Mouse (Mus musculus) cerebellum, postnatal 25 days (tissue): ENCODE data around the gene Slitrk5.
A peak's percentile ranks its signal among the peaks of the same experiment; 100 is the strongest.
"Not testable (repeated sequence)": the region's sequence is repeated elsewhere in the genome, so short reads cannot be mapped to it uniquely, and the experiment has no call there.

Experiments used
- DNase-seq, 2 experiments: peaks; one replicate each; pipeline ENCODE4 v3.0.0; 2021; ENCODE audit warnings: mixed read lengths in 2 of 2

Slitrk5 gene

DNA sequence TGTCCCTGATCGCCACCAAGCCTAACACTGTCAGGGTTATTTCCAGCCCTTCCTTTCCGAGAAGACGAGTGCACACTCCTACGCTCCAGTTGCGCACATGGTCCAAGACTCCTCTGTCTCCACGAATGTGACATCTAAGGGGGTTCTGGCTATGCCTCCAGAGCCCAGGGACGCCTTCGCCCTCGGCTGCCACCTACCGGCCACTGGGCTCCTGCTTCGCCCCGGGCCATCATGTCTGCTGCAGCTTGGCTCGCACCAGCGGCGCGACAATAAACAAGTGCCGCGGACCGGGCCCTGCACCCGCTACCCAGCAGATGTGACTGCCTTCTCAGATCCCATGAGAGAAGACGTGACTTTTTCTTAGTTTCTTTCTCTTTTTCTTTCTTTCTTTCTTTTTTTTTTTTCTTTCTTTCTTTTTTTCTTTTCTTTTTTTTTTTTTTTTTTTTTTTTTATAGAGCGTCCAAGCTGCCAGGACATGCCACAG is at the start of gene Slitrk5:
Gene Slitrk5 (plus strand): TSS at position 434 of the 484 bp plus-strand sequence.
- DNase-seq, result peak; percentile 96 to 97

DNA sequence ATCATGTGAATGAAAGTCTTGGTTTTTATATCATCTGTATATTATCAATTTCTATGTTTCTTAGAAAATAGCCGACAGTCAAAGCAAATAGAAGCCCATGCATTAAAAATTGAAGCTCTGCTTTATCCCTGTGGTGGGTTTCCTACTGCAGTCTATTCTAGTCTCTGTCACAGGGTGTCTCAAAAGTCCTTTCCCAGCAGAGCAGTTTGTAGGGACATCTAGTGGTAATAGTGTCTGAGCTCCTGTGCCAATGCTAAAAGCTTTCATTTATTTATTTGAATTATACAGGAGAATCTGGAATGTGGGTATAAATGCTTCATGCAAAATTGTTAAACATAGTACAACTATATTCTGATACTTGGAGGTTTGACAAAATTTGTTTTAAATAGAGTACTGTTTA is 2.0 kb upstream of the Slitrk5 start:
- DNase-seq, result peak in 1 of 2 experiments; percentile 8

DNA sequence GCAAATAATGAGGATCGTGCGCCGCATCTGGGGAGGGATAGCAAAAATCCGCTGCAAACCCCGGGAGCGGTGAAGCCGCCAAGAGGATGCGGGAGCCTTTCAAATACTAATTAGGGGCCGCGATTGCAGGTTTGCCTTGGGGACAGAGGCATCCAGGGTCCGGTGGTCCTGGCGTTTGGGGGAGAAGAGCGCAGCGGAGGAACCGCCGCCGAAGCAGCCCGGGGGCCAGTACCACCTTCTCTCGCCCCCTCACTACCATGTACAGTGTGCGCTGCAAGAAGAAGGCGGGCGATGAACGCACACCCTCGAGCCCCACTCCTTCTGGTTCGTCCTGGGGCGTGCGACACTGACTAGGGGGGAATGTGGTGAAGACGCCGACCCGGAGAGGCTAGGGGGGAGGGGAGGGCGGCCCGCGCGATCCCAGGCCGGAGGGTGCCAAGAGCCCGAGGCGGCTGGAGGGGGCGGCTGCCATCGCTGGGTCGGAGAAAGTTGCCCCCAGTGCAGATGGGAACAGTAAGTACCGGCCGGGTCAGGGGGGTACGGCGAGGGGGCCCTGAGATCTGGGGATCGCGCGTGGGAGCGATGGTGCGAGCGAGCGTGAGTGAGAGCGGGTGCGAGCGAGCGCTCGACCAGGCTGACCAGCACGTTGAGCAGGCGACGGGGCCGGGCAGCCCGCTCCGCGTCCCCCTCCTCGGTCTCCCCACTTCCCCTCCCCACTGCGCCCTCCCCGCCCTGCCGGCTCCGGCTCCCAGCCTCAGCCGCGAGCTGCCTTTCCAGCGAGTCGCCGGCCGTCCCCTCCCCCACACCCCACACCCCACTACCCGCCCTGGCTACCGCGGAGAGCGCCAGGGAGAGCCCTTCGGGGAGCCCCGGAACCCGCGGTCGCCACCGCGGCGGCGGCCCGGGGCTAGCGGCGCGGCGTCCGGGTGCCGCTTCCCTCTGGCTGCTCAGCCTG is 591 bp downstream of the Slitrk5 start:
- peak; percentile 76 to 82 for DNase-seq

DNA sequence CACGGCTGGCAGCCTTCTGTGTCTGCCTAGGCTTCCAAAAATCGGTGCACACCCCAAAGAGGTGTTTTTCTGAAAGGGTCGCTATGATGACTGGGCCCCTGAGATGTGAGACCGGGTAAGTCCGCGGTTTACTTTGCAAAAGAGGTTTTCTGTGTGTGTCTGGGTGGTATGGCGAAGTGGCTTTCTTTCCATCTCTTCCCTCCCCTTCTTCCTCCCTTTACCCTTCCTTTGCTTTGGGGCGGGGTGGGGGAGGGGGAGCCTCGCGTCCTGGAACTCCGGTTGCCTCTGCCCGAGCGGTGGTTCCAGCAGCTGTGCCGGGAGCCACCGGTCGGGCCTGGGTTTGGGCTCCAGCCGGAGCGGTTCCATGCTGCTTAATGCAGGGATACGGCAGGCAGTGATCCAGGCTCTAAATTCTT is 1.3 kb downstream of the Slitrk5 start:
- DNase-seq, result peak in 1 of 2 experiments; percentile 70

DNA sequence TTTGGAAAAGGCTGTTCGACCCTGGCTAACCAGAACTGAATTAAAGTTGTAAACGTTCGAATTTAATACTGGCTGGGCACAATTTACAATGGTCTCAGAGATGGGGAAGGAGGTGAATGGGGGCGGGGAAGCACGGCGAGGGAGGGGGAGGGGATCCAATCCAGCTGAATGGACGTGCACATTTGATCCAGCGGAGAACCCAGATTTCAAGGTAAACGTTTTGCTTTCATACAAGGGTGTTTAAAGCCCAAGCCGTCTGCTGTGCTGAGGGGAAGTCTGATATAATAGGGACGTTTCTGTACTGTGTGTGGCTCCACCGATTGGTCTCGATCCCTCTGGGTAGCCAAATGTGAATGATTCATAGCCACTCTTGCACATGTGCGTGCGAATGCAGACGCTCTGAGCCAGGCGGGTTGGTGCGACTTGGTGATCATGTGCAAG is 2.0 kb downstream of the Slitrk5 start:
- peak; percentile 41 to 44 for DNase-seq

DNA sequence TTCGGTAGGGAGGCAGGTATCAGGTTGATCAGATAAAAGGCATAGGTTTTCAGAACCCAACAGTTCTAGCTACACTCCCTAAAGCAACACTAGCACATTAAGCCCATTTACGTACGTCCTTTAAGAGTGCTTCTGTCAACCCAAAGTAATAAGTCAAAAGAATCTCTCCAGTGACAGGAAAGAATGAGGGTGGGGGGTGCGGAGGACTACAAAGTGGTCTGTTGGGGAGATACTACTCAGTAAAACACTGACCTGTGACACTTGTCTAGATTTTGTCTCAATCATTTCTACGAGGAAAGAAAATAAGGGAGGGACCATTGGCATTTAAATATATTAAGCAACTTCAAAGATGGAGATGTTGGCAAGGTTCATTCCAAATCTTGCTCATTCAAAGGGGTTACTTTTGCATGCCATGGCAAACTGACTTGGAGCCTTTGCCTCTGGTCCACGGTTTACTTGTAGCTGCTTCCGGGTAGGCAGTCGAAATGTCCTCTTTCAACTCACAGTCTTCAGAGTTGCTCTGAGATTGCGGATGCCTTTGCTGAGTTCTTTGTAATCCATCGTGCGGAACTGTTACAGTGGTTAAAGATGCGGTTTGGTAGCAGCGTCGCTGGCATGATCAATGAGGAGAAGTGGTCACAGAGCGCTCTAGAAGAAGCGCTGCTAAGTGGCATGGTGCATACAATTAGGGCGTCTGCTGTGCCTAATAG is 2.6 kb downstream of the Slitrk5 start:
- DNase-seq, result peak; percentile 10 to 14

DNA sequence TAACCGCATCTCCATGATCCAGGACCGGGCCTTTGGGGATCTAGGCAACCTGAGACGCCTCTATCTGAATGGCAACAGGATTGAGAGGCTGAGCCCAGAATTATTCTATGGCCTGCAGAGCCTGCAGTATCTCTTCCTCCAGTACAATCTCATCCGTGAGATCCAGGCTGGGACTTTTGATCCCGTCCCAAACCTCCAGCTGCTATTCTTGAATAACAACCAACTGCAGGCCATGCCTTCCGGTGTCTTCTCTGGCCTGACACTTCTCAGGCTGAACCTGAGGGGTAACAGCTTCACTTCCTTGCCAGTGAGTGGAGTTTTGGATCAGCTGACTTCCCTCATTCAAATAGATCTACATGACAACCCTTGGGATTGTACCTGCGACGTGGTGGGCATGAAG is 5.4 kb downstream of the Slitrk5 start:
- no peak for DNase-seq

DNA sequence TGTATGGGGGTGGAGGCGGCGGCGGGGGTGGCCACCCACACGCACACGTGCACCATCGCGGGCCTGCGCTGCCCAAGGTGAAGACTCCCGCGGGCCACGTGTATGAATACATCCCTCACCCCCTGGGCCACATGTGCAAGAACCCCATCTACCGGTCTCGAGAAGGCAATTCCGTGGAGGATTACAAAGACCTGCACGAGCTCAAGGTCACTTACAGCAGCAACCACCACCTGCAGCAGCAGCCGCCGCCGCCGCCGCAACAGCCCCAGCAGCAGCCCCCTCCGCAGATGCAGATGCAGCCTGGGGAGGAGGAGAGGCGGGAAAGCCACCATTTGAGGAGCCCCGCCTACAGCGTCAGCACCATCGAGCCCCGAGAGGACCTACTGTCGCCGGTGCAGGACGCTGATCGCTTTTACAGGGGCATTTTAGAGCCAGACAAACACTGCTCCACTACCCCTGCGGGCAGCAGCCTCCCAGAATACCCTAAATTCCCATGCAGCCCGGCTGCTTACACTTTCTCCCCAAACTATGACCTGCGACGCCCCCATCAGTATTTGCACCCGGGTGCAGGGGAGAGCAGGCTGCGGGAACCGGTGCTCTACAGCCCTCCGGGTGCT is 6.3 kb downstream of the Slitrk5 start:
- peak; percentile 42 to 46 for DNase-seq

DNA sequence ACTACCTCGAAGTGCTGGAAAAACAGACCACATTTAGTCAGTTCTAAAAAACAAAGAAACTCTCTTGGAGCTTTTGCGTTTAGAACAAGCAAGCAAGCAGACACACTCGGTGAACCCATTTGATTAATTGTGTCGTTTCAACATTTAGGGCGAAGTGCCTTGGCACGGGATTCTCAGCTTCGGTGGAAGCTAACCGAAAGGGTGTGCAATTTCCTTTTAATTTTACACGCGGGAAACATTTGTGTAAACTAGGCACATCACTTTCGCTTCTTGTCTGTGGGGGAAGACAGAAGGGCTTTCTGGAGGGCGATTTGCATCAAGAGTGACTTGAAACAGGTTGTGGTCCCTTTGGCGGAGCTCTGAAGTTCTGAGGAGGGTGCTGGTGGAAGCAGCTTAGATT is 6.9 kb downstream of the Slitrk5 start:
- DNase-seq, result peak; percentile 10 to 28

DNA sequence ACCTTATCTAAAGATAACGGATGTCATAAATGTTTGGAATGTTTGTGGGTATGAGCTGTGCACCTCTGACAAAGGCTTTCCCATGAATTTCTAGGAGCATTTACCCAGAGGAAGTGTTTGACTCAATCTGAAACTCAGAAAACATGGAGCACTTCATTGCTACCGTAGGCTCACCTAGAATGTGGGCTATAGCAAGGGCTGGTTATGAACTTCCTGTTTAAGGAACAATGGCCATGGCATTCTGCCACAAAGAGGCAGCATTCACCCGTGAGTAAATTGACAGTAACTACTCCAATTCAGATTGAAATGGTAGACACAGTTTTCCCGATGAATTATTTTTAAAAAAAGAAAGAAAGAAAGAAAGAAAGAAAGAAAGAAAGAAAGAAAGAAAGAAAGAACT is 8.6 kb downstream of the Slitrk5 start:
- peak in 1 of 2 experiments; percentile 9 for DNase-seq

DNA sequence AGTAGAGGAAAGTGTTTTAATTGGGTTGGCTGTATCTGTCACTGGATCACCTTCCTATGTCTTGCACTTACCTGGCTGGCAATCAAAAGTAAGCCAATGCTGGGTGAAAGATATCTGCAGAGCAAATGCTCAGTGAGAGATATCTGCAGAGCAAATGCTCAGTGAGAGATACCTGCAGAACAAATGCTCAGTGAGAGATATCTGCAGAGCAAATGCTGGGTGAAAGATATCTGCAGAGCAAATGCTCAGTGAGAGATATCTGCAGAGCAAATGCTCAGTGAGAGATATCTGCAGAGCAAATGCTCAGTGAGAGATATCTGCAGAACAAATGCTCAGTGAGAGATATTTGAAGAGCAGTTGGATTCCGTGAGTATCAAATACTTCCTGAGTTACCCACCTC is 15.2 kb downstream of the Slitrk5 start:
- DNase-seq, result not testable (repeated sequence)

DNA sequence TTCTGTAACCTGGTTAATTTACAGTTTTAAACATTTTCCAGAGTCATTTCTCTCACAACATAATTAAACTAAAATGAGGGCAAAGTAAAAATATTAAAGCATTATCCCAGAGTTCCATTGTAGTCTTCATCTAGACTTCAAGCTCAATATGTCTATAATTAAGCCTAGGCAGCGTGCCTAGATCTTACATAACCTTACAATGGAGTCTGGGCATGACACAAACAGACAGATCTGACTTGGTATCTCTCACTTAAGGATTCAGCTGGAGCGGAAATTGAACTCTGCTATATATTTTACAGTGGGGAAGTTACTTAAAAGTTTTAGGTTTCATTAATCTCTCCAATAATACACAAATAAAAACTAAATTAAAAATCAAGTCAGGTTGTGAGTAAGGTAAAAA is 54.9 kb downstream of the Slitrk5 start:
- DNase-seq, result peak in 1 of 2 experiments; percentile 15
